Mouse (Mus musculus) ES-CJ7 (cell line): ENCODE measurements around the gene Zfp853.

ENCODE experiments used
- DNase-seq: peaks from one replicate; pipeline ENCODE4 v3.0.0; 2011; ENCODE audit warnings: low read depth, low spot score

The Zfp853 gene

GRCm38 (mm10) chr5:143293404-143293803, at the start of gene Zfp853:
Gene Zfp853 (minus strand): TSS chr5:143293623.
- no peak for DNase-seq

GRCm38 (mm10) chr5:143339603-143340002, 46.2 kb upstream of the Zfp853 start:
- peak; percentile 45 for DNase-seq

- peak; percentile 39 for DNase-seq
Measured at GRCm38 (mm10) chr5:143336559-143336958, 43.1 kb upstream of the Zfp853 start.

- DNase-seq, result no peak
Measured at GRCm38 (mm10) chr5:143335089-143335460, 41.7 kb upstream of the Zfp853 start.

GRCm38 (mm10) chr5:143334418-143335088, 41.1 kb upstream of the Zfp853 start:
- DNase-seq, result no peak

GRCm38 (mm10) chr5:143333872-143334271, 40.4 kb upstream of the Zfp853 start:
- peak; percentile 80 for DNase-seq

GRCm38 (mm10) chr5:143328690-143329495, 35.5 kb upstream of the Zfp853 start, which contains the start of gene Zdhhc4:
Gene Zdhhc4 (minus strand): TSS chr5:143329256.
- DNase-seq, result peak; percentile 77

- no peak for DNase-seq
Measured at GRCm38 (mm10) chr5:143317288-143317610, 23.8 kb upstream of the Zfp853 start.

- DNase-seq, result no peak
Measured at GRCm38 (mm10) chr5:143316605-143317287, 23.3 kb upstream of the Zfp853 start.

- DNase-seq, result no peak
Measured at GRCm38 (mm10) chr5:143315514-143315888, 22.1 kb upstream of the Zfp853 start.

GRCm38 (mm10) chr5:143314730-143315513, 21.5 kb upstream of the Zfp853 start, which contains the start of gene E130309D02Rik:
Gene E130309D02Rik (minus strand): TSS chr5:143315360.
- peak; percentile 80 for DNase-seq

GRCm38 (mm10) chr5:143314183-143314729, 20.8 kb upstream of the Zfp853 start:
- DNase-seq, result no peak

- DNase-seq, result peak; percentile 94
Measured at GRCm38 (mm10) chr5:143311886-143312285, 18.5 kb upstream of the Zfp853 start.

GRCm38 (mm10) chr5:143309916-143310315, 16.5 kb upstream of the Zfp853 start:
- no peak for DNase-seq

- no peak for DNase-seq
Measured at GRCm38 (mm10) chr5:143308825-143309224, 15.4 kb upstream of the Zfp853 start.

- DNase-seq, result no peak
Measured at GRCm38 (mm10) chr5:143304251-143304650, 10.8 kb upstream of the Zfp853 start.

- no peak for DNase-seq
Measured at GRCm38 (mm10) chr5:143301296-143301695, 7.9 kb upstream of the Zfp853 start.

- DNase-seq, result peak; percentile 72
Measured at GRCm38 (mm10) chr5:143299686-143300085, 6.3 kb upstream of the Zfp853 start.

GRCm38 (mm10) chr5:143298391-143298790, 5.0 kb upstream of the Zfp853 start:
- peak; percentile 51 for DNase-seq

- DNase-seq, result peak; percentile 36
Measured at GRCm38 (mm10) chr5:143297986-143298385, 4.6 kb upstream of the Zfp853 start.

GRCm38 (mm10) chr5:143295330-143295729, 1.9 kb upstream of the Zfp853 start:
- no peak for DNase-seq
